Mouse (Mus musculus) small intestine, adult 2 months (tissue): ENCODE data around the gene Lin7a. TPM values are rescaled to one million over a fixed set of nuclear protein-coding genes. Genes with fewer than 3 reads are reported as not detected.

Source experiments
- H3K27ac ChIP-seq: fragments of 200-500 bp; 2 replicates; pipeline ENCODE4 v1.5.1; 2012; ENCODE audit warnings: low read depth, low read length, control low read depth, inconsistent platforms; ENCODE audit not compliant: insufficient read depth
- H3K27me3 ChIP-seq: fragments of 200-500 bp; 2 replicates; pipeline ENCODE4 v1.6.1; 2012; ENCODE audit warnings: mild to moderate bottlenecking, moderate library complexity, low read length, inconsistent platforms; ENCODE audit not compliant: control insufficient read depth, insufficient read depth
- H3K36me3 ChIP-seq: fragments of 200-500 bp; 2 replicates; pipeline ENCODE4 v1.6.1; 2012; ENCODE audit warnings: mild to moderate bottlenecking, low read length, control low read depth, inconsistent platforms; ENCODE audit not compliant: control insufficient read depth, insufficient read depth
- H3K4me1 ChIP-seq: fragments of 200-500 bp; 2 replicates; pipeline ENCODE4 v1.6.1; 2012; ENCODE audit warnings: low read length, inconsistent platforms, mixed read lengths; ENCODE audit not compliant: control insufficient read depth, insufficient read depth, insufficient read length
- H3K4me3 ChIP-seq: fragments of 200-500 bp; 2 replicates; pipeline ENCODE4 v1.5.1; 2012; ENCODE audit warnings: low read depth, mild to moderate bottlenecking, control low read depth, inconsistent platforms, low read length, moderate library complexity
- CTCF ChIP-seq: fragments of 200-500 bp; IDR thresholded peaks from 2 replicates; pipeline ENCODE4 v1.5.1; 2012; ENCODE audit warnings: low read depth, mild to moderate bottlenecking, control low read depth, inconsistent platforms, low read length, moderate library complexity, mixed read lengths; ENCODE audit not compliant: insufficient replicate concordance, insufficient read length; ENCODE audit errors: extremely low read depth
- POLR2A ChIP-seq: fragments of 200-500 bp; IDR thresholded peaks from 2 replicates; pipeline ENCODE4 v1.6.1; 2012; ENCODE audit warnings: low read depth, mild to moderate bottlenecking, control low read depth, inconsistent platforms, low read length, moderate library complexity
- WGBS: fragments of 180-500 bp; shearing (Covaris S2); methylation state at CpG from one replicate; pipeline ENCODE4 v1.1.7; 2018; 5-methylcytosine and 5-hydroxymethylcytosine counted together
- polyA plus RNA-seq: library from polyadenylated mRNA; depleted of rRNA; stranded (reverse); fragments of >200 nt; gene quantifications from 2 replicates; pipeline ENCODE4 v1.2.3, GENCODE M21; 2012

The Lin7a gene
- polyA plus RNA-seq, 1 experiment = 0.20 TPM

GRCm38 (mm10) chr10:107254656-107255055 is 16.8 kb upstream of the Lin7a start:
- no peaks in the 10 kb centered on the region for H3K36me3 ChIP-seq
- H3K27ac ChIP-seq = no peak overlapping the region
- H3K4me1 ChIP-seq = no peaks in the 10 kb centered on the region
- no peak for TF ChIP-seq POLR2A
- no peak for TF ChIP-seq CTCF
- H3K4me3 ChIP-seq = no peak overlapping the region
- no peaks in the 10 kb centered on the region for H3K27me3 ChIP-seq

GRCm38 (mm10) chr10:107255351-107256050 is 16.0 kb upstream of the Lin7a start:
- WGBS = 85% methylated on average over 6 of the region's 6 CpGs
- Histone ChIP-seq H3K4me1 (no peaks in the 10 kb centered on the region), H3K4me3 (no peak overlapping the region), H3K27me3 (no peaks in the 10 kb centered on the region), H3K27ac (no peak overlapping the region), H3K36me3 (no peaks in the 10 kb centered on the region)
- TF ChIP-seq CTCF = no peak
- TF ChIP-seq POLR2A = no peak

- Histone ChIP-seq H3K27me3 (no peaks in the 10 kb centered on the region), H3K4me3 (no peak overlapping the region), H3K36me3 (no peaks in the 10 kb centered on the region), H3K27ac (no peak overlapping the region), H3K4me1 (no peaks in the 10 kb centered on the region)
- TF ChIP-seq CTCF = no peak
- TF ChIP-seq POLR2A = no peak
- WGBS = 84% methylated on average over 5 of the region's 5 CpGs
Measured at GRCm38 (mm10) chr10:107256451-107256960, 15.0 kb upstream of the Lin7a start.

GRCm38 (mm10) chr10:107260428-107260827 is 11.1 kb upstream of the Lin7a start:
- Histone ChIP-seq H3K4me3 (no peak overlapping the region), H3K36me3 (no peaks in the 10 kb centered on the region), H3K4me1 (no peaks in the 10 kb centered on the region), H3K27ac (no peak overlapping the region), H3K27me3 (no peaks in the 10 kb centered on the region)
- TF ChIP-seq CTCF (no peak), POLR2A (no peak)
- 73% methylated on average over 2 of the region's 2 CpGs for whole genome bisulfite sequencing

GRCm38 (mm10) chr10:107272131-107272803 is 781 bp downstream of the Lin7a start:
- under 1% methylated on average over 41 of the region's 41 CpGs for WGBS
- Histone ChIP-seq H3K4me3 (peak overlapping the region; percentile 54), H3K27ac (no peak overlapping the region), H3K4me1 (peaks cover 2% of the 10 kb centered on the region), H3K36me3 (no peaks in the 10 kb centered on the region), H3K27me3 (peaks cover 5% of the 10 kb centered on the region; the same call in 1 of the 2 replicates)
- TF ChIP-seq CTCF (no peak), POLR2A (no peak)

GRCm38 (mm10) chr10:107272804-107273145 is 1.3 kb downstream of the Lin7a start:
- H3K4me3 ChIP-seq = peak overlapping the region; percentile 54
- TF ChIP-seq CTCF (no peak), POLR2A (no peak)

GRCm38 (mm10) chr10:107273848-107274247 is 2.4 kb downstream of the Lin7a start:
- peaks cover 5% of the 10 kb centered on the region; the same call in 1 of the 2 replicates for H3K27me3 ChIP-seq
- TF ChIP-seq POLR2A (no peak), CTCF (no peak)
- no peaks in the 10 kb centered on the region for H3K36me3 ChIP-seq
- no peak overlapping the region for H3K4me3 ChIP-seq
- H3K4me1 ChIP-seq = peaks cover 2% of the 10 kb centered on the region
- 62% methylated on average over 6 of the region's 6 CpGs for WGBS
- no peak overlapping the region for H3K27ac ChIP-seq

More at GRCm38 (mm10) chr10:107272804-107273145, 1.3 kb downstream of the Lin7a start:
- Histone ChIP-seq H3K27ac (no peak overlapping the region), H3K4me1 (peaks cover 2% of the 10 kb centered on the region), H3K36me3 (no peaks in the 10 kb centered on the region), H3K27me3 (peaks cover 5% of the 10 kb centered on the region; the same call in 1 of the 2 replicates)
- 11% methylated on average over 11 of the region's 11 CpGs for whole genome bisulfite sequencing
